Mouse (Mus musculus) midbrain, embryonic 16.5 days (tissue): ENCODE measurements around the gene Rims4. TPM values are rescaled to one million over a fixed set of nuclear protein-coding genes. Genes with fewer than 3 reads are reported as not detected.

Experiments
- ATAC-seq: fragments of 200-750 bp; cut with Nextera tagmentation; 2 replicates; pipeline ENCODE4 v1.8.0; 2017; ENCODE audit warnings: moderate TSS enrichment
- H3K27ac ChIP-seq: fragments of 300-500 bp; sonication (generic); 2 replicates; pipeline ENCODE4 v1.5.1; 2014; ENCODE audit warnings: mild to moderate bottlenecking, low read length, mixed read lengths
- H3K27me3 ChIP-seq: fragments of 300-500 bp; sonication (generic); 2 replicates; pipeline ENCODE4 v1.6.1; 2014; ENCODE audit warnings: low read depth, low read length, mixed read lengths; ENCODE audit not compliant: control insufficient read depth, insufficient read depth
- H3K36me3 ChIP-seq: fragments of 300-500 bp; sonication (generic); 2 replicates; pipeline ENCODE4 v1.6.1; 2014; ENCODE audit warnings: mild to moderate bottlenecking, low read length, moderate library complexity, mixed read lengths; ENCODE audit not compliant: control insufficient read depth, insufficient read depth
- H3K4me1 ChIP-seq: fragments of 300-500 bp; sonication (generic); 2 replicates; pipeline ENCODE4 v1.6.1; 2014; ENCODE audit warnings: mild to moderate bottlenecking, low read length, mixed read lengths; ENCODE audit not compliant: control insufficient read depth, insufficient read depth
- H3K4me2 ChIP-seq: fragments of 300-500 bp; sonication (generic); 2 replicates; pipeline ENCODE4 v1.6.1; 2014; ENCODE audit warnings: mild to moderate bottlenecking, low read length, mixed read lengths
- H3K4me3 ChIP-seq: fragments of 300-500 bp; sonication (generic); 2 replicates; pipeline ENCODE4 v1.5.1; 2014; ENCODE audit warnings: low read depth, mild to moderate bottlenecking, low read length, moderate library complexity, mixed read lengths
- H3K9ac ChIP-seq: fragments of 300-500 bp; sonication (generic); 2 replicates; pipeline ENCODE4 v1.6.1; 2014; ENCODE audit warnings: low read depth, low read length, mixed read lengths
- H3K9me3 ChIP-seq: fragments of 300-500 bp; sonication (generic); replicated peaks from 2 replicates; pipeline ENCODE4 v1.6.1; 2014; ENCODE audit warnings: mild to moderate bottlenecking, low read length, mixed read lengths; ENCODE audit not compliant: control insufficient read depth, poor library complexity, severe bottlenecking
- WGBS: fragments of 180-500 bp; shearing (Covaris S2); extraction: QIAGEN DNeasy Blood & Tissue Kit; methylation state at CpG from one replicate; pipeline ENCODE4 v1.1.7; 2014; 5-methylcytosine and 5-hydroxymethylcytosine counted together
- polyA plus RNA-seq: library from polyadenylated mRNA; unstranded; fragments of >200 nt; fragmentation: Nextera tagmentation; extraction: Ambion mirVana; gene quantifications from 2 replicates; pipeline ENCODE4 v1.2.1, GENCODE M21; 2015

Rims4 gene
- polyA plus RNA-seq, 1 experiment from 2014 or later: 20.4 TPM

DNA sequence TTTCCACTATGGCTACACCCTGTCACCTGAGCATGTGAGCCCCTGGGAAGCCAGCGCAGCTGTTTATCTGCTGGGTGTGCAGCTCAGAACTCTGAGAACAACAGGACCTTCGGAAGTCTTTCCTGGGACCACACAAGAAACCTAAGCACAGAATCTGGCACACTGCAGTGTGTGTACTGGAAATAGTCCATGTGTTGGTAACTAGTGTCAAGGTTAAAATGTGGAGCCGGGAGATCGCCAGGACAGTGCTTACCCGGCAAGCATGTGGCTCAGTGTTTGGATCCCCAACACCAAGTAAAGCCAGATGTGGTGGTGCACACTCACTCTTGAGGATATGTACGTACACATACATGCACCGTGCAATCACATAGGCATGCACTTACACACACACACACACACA lies 17.4 kb downstream of the Rims4 start:
- 96% methylated on average over 7 of the region's 7 CpGs for WGBS
- H3K4me3 ChIP-seq: no peak overlapping the region
- no peak for ATAC-seq
- H3K36me3 ChIP-seq: no peaks in the 10 kb centered on the region
- no peak overlapping the region for H3K9ac ChIP-seq
- H3K9me3 ChIP-seq: no peaks in the 10 kb centered on the region
- no peak overlapping the region for H3K27ac ChIP-seq
- H3K4me2 ChIP-seq: no peak overlapping the region
- peaks cover 5% of the 10 kb centered on the region; the same call in 1 of the 2 replicates for H3K4me1 ChIP-seq
- H3K27me3 ChIP-seq: no peaks in the 10 kb centered on the region

DNA sequence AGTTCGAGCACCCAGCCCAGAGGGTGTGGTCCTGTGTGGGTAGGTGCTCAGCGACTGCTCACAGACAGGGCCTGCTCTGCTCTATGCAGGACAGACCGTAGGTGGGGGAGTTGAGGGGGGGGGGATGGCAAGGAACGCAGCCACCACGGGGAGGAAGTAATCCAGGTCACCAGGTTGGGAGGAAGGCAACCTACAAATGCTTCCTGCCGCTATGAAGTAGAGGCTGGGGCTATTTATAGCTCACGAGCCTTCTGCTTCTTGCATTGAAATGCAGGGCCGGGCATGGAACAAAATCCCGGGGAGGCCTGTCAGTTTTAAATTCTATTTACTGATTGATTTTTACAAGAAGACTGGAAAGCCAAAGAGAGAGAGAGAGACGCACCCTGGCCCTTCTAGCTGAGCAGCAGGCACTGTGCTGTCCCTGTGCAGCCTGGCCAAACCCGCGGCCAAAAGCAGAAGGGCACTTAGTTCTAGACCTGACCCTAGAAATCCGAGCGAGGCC lies 18.5 kb downstream of the Rims4 start:
- ATAC-seq: peak; percentile 34; the same call in 1 of the 2 replicates
- WGBS: 46% methylated on average over 14 of the region's 14 CpGs

DNA sequence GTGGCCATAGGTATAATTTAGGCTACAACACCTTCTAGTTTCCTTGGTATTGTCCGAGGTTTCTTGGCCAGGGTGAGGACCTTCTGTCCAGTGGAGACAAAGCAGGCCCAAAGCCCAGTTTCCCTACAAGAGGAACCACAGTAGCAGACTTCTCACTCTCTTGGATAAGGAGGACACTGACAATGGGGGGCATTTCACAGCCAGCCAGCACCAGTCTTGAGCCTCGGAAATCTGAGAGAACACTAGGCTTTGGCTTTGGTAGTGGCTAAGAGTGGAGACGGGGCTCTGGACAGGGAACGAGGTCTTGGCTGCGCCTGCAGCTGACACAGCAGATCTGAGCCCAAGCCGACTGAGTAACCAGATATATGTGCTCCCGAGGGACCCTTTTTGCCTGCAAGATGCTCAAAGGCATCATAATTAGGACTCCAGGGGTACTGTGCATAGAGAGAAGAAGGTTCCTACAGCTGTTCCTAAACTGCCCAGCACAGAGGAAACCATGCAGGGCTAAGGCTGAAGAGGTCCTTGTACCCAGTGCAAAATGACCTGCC lies 20.4 kb downstream of the Rims4 start:
- WGBS: 82% methylated on average over 7 of the region's 7 CpGs
- H3K27ac ChIP-seq: no peak overlapping the region
- no peaks in the 10 kb centered on the region for H3K36me3 ChIP-seq
- H3K27me3 ChIP-seq: no peaks in the 10 kb centered on the region
- ATAC-seq: no peak
- H3K4me3 ChIP-seq: no peak overlapping the region
- no peaks in the 10 kb centered on the region for H3K9me3 ChIP-seq
- peaks cover 5% of the 10 kb centered on the region; the same call in 1 of the 2 replicates for H3K4me1 ChIP-seq
- no peak overlapping the region for H3K9ac ChIP-seq
- H3K4me2 ChIP-seq: no peak overlapping the region

More for the DNA sequence above, 18.5 kb downstream of the Rims4 start:
- H3K4me3 ChIP-seq: no peak overlapping the region
- H3K4me2 ChIP-seq: no peak overlapping the region
- no peak overlapping the region for H3K9ac ChIP-seq
- peak overlapping the region; percentile 73 for H3K27ac ChIP-seq
- H3K27me3 ChIP-seq: no peaks in the 10 kb centered on the region
- H3K36me3 ChIP-seq: no peaks in the 10 kb centered on the region
- H3K4me1 ChIP-seq: peaks cover 5% of the 10 kb centered on the region; the same call in 1 of the 2 replicates
- H3K9me3 ChIP-seq: no peaks in the 10 kb centered on the region

DNA sequence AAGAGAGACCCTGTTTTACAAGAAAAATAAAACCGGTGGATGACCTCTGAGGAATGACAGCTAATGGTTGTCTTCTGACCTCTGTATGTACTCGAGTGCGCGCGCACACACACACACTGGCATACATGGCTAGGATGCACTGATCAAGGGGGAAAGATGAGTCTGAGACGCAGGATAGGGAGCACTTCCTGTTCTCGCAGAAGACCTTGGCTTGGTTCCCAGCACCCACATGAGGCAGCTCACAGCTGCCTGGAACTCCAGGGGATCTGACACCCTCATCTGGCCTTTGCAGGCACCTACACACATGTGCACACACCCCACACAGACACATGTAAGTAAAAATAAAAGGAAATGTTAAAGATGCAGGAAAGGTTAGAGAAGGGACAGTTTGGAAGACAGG lies 21.5 kb downstream of the Rims4 start:
- Histone ChIP-seq H3K9ac (no peak overlapping the region), H3K9me3 (no peaks in the 10 kb centered on the region), H3K4me3 (no peak overlapping the region), H3K27ac (no peak overlapping the region), H3K4me1 (peaks cover 5% of the 10 kb centered on the region; the same call in 1 of the 2 replicates), H3K36me3 (no peaks in the 10 kb centered on the region), H3K4me2 (no peak overlapping the region), H3K27me3 (no peaks in the 10 kb centered on the region)
- 94% methylated on average over 7 of the region's 7 CpGs for WGBS
- ATAC-seq: no peak

DNA sequence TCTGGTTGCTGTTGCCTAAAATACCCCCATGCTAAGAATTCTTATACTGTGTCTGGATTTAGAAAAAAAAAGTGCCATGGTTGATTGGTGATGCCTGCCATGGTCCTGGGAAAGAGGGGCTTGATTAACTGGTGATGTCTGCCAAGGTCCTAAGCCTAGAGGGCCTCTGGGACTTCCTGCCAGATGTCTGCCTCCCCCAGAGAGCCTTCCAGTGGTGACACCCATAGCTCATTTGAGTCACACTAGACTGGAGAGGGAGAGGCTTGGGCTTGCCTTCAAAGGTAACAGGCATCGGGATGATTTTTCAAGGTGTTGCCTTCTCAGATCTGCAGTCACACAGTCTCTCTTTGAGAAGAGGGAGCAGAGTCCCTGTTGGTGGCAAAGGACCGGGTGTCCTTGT lies 23.3 kb downstream of the Rims4 start:
- Histone ChIP-seq H3K27ac (no peak overlapping the region), H3K36me3 (no peaks in the 10 kb centered on the region), H3K4me2 (no peak overlapping the region), H3K4me3 (no peak overlapping the region), H3K9ac (no peak overlapping the region), H3K4me1 (peaks cover 10% of the 10 kb centered on the region; the same call in 1 of the 2 replicates), H3K9me3 (no peaks in the 10 kb centered on the region), H3K27me3 (no peaks in the 10 kb centered on the region)
- ATAC-seq: no peak
- 76% methylated on average over 2 of the region's 2 CpGs for WGBS

DNA sequence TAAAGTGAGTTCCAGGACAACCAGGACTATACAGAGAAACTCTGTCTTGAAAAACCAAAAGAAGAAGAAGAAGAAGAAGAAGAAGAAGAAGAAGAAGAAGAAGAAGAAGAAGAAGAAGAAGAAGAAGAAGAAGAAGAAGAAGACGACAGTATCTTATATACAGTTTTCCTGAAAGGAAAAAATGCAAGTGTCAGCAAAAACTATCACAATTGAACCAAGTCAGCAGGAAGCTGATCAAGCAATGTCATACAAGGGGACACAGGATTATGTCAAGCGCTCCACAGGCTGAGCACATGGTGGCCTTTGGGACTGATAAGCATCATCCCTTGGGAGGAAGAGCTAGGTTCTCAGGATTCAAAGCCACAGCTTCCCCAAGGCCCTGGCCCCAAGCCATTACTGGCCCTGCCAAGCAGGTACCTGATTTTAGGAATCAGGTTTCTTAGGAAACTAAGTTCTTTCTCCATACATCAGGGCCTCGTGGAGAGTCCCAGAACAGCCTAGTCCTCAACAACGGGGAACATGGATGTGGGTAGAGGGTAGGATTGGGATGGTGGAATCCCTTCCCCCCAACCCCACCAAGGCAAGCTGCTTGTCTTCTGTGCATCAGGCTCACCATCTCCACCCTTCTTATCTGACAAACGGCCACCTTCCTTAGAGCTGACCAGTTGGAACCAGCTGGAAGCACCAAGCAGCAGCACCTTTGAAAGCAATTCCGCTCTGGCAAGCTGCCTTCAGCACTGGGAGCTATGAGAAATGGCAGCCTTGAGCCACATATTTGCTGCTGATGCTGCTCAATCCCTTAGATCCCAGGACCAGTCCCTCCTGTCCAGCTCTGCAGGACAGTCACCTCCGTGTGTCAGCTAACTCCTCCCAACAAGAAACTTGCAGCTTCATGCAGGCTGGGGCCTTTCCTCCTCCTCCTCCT lies 24.8 kb downstream of the Rims4 start:
- Histone ChIP-seq H3K9me3 (no peaks in the 10 kb centered on the region), H3K27ac (no peak overlapping the region), H3K4me1 (peaks cover 6% of the 10 kb centered on the region; the same call in 1 of the 2 replicates), H3K4me3 (no peak overlapping the region), H3K36me3 (no peaks in the 10 kb centered on the region), H3K4me2 (no peak overlapping the region), H3K27me3 (no peaks in the 10 kb centered on the region), H3K9ac (no peak overlapping the region)
- no peak for ATAC-seq
- WGBS: 66% methylated on average over 7 of the region's 7 CpGs

DNA sequence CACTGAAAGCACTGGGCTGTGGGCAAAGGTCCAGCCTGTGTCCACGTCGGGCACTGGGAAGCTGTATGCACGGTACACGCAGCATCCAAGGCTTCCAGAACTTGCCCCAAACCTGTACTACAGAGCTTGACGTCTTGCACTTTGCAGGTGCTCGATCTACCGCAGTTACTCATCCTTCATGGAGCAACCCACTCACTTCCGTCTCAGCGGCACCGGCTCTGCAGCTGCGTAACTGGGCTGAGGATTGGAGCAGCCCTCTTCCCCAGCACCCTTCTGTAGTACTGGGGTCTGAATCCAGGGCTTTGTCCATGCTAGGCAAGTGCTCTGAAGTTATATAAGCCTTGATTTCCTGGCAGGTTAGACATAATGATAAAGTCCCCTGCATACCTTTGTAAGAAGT lies 27.2 kb downstream of the Rims4 start:
- H3K36me3 ChIP-seq: no peaks in the 10 kb centered on the region
- no peaks in the 10 kb centered on the region for H3K27me3 ChIP-seq
- H3K9me3 ChIP-seq: no peaks in the 10 kb centered on the region
- no peak for ATAC-seq
- H3K27ac ChIP-seq: peak overlapping the region; percentile 7; the same call in 1 of the 2 replicates
- no peak overlapping the region for H3K4me2 ChIP-seq
- H3K4me1 ChIP-seq: peaks cover 6% of the 10 kb centered on the region; the same call in 1 of the 2 replicates
- no peak overlapping the region for H3K4me3 ChIP-seq
- no peak overlapping the region for H3K9ac ChIP-seq
- 91% methylated on average over 11 of the region's 11 CpGs for WGBS

DNA sequence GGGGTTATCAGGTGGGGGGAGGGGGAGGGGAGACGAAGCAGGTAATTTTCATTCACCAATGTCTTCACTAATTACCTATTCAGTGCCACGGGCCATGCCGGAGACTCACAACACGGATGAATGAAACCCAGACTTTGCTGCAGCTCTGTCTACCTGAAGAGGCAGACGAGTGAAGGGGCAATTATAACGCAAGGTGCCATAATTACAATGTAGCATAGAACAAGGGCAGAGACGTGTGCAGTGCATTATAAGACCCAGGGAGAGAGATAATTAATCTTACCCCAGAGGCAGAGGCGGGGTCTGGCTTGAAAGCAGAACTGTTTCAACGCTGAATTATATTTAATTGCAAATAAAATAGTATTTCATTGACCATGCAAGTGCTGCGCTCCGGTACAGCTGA lies 27.9 kb downstream of the Rims4 start:
- Histone ChIP-seq H3K27ac (no peak overlapping the region), H3K4me3 (no peak overlapping the region), H3K4me2 (no peak overlapping the region), H3K9ac (no peak overlapping the region), H3K4me1 (peaks cover 6% of the 10 kb centered on the region; the same call in 1 of the 2 replicates), H3K36me3 (no peaks in the 10 kb centered on the region), H3K27me3 (no peaks in the 10 kb centered on the region), H3K9me3 (no peaks in the 10 kb centered on the region)
- peak; percentile 56; the same call in 1 of the 2 replicates for ATAC-seq
- 58% methylated on average over 11 of the region's 11 CpGs for WGBS

DNA sequence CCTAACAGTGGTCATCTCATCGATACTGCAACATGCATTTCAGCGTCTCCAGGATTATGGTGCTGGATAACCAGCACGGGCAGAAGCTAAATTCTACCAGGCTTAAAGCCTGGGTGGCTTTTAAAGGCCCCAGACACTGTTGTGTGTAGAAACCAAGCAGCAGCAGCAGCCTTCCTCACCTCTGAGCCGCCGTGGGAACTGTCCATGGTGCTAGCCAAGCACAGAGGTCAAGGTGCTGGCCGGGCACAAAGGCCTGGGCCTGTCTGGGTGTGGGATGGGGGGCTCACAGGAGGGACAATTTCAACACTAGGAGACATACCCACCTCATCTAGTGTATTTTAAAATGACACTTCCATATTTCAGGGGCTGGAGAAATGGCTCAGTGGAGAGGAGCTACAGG lies 29.1 kb downstream of the Rims4 start:
- WGBS: 41% methylated on average over 6 of the region's 6 CpGs
- Histone ChIP-seq H3K27ac (no peak overlapping the region), H3K27me3 (no peaks in the 10 kb centered on the region), H3K36me3 (no peaks in the 10 kb centered on the region), H3K4me1 (peaks cover 6% of the 10 kb centered on the region; the same call in 1 of the 2 replicates), H3K4me2 (no peak overlapping the region), H3K4me3 (no peak overlapping the region), H3K9me3 (no peaks in the 10 kb centered on the region), H3K9ac (no peak overlapping the region)
- no peak for ATAC-seq
